Mouse (Mus musculus) neural tube, embryonic 15.5 days (tissue): ENCODE data around the gene Dnajb1. TPM values are rescaled to one million over a fixed set of nuclear protein-coding genes. Genes with fewer than 3 reads are reported as not detected.

Experiments used
- polyA plus RNA-seq: library from polyadenylated mRNA; unstranded; fragments of >200 nt; fragmentation: Nextera tagmentation; extraction: Ambion mirVana; gene quantifications from 2 replicates; pipeline ENCODE4 v1.2.1, GENCODE M21; 2015

Dnajb1 gene
- polyA plus RNA-seq, 1 experiment from 2014 or later = 57.9 TPM

Other genes with a start within 250 kb of the Dnajb1 start
- 15.9 and 17.2 TPM in 2 replicates for gene Clgn, start 218.3 kb upstream of the Dnajb1 start, polyA plus RNA-seq
- 272 and 290 TPM in 2 replicates for gene Scoc, start 149.8 kb upstream of the Dnajb1 start, polyA plus RNA-seq
- gene Olfr370, start 72.4 kb upstream of the Dnajb1 start, polyA plus RNA-seq = not detected in 2 replicates
- 344 and 362 TPM in 2 replicates for gene Ndufb7, start 41.5 kb upstream of the Dnajb1 start, polyA plus RNA-seq
- 1,464 and 1,650 TPM in 2 replicates for gene Tecr, start 222 bp upstream of the Dnajb1 start, polyA plus RNA-seq
- 116 and 118 TPM in 2 replicates for gene Gipc1, start 44.5 kb downstream of the Dnajb1 start, polyA plus RNA-seq
- 0.95 and 1.00 TPM in 2 replicates for gene Ptger1, start 58.5 kb downstream of the Dnajb1 start, polyA plus RNA-seq
- 24.6 and 25.1 TPM in 2 replicates for gene Pkn1, start 91.0 kb downstream of the Dnajb1 start, polyA plus RNA-seq
- gene Ddx39, start 107.0 kb downstream of the Dnajb1 start, polyA plus RNA-seq = 86.5 and 117 TPM in 2 replicates
- 12.2 and 15.5 TPM in 2 replicates for gene Adgre5, start 133.1 kb downstream of the Dnajb1 start, polyA plus RNA-seq